Mouse (Mus musculus) limb, embryonic 10.5 days (tissue): Measurements from ENCODE around the gene Sec14l3. TPM values are rescaled to one million over a fixed set of nuclear protein-coding genes. Genes with fewer than 3 reads are reported as not detected.
"Not testable (repeated sequence)": the region's sequence is repeated elsewhere in the genome, so short reads cannot be mapped to it uniquely, and the experiment has no call there.

Source experiments
- DNase-seq: peaks from one replicate; pipeline ENCODE4 v3.0.0-alpha.2; 2017; ENCODE audit warnings: low spot score
- H3K27ac ChIP-seq: fragments of 300-500 bp; sonication (generic); 2 replicates; pipeline ENCODE4 v1.5.1; 2016; ENCODE audit warnings: mild to moderate bottlenecking
- H3K27me3 ChIP-seq: fragments of 300-500 bp; sonication (generic); 2 replicates; pipeline ENCODE4 v1.6.1; 2016; ENCODE audit warnings: low read depth, mild to moderate bottlenecking; ENCODE audit not compliant: poor library complexity, severe bottlenecking
- H3K36me3 ChIP-seq: fragments of 300-500 bp; sonication (generic); 2 replicates; pipeline ENCODE4 v1.6.1; 2016; ENCODE audit warnings: mild to moderate bottlenecking, moderate library complexity
- H3K4me1 ChIP-seq: fragments of 300-500 bp; sonication (generic); 2 replicates; pipeline ENCODE4 v1.6.1; 2016
- H3K4me3 ChIP-seq: fragments of 300-500 bp; sonication (generic); 2 replicates; pipeline ENCODE4 v1.5.1; 2016; ENCODE audit warnings: mild to moderate bottlenecking, moderate library complexity
- H3K9me3 ChIP-seq: fragments of 300-500 bp; sonication (generic); replicated peaks from 2 replicates; pipeline ENCODE4 v1.6.1; 2016; ENCODE audit warnings: mild to moderate bottlenecking
- WGBS: fragments of 180-500 bp; shearing (Covaris S2); methylation state at CpG from one replicate; pipeline ENCODE4 v1.1.7; 2016; 5-methylcytosine and 5-hydroxymethylcytosine counted together
- polyA plus RNA-seq: library from polyadenylated mRNA; unstranded; fragments of >200 nt; fragmentation: Nextera tagmentation; extraction: Ambion mirVana; gene quantifications from 2 replicates; pipeline ENCODE4 v1.2.1, GENCODE M21; 2016

Gene Sec14l3
- polyA plus RNA-seq: not detected in 2 replicates

DNA sequence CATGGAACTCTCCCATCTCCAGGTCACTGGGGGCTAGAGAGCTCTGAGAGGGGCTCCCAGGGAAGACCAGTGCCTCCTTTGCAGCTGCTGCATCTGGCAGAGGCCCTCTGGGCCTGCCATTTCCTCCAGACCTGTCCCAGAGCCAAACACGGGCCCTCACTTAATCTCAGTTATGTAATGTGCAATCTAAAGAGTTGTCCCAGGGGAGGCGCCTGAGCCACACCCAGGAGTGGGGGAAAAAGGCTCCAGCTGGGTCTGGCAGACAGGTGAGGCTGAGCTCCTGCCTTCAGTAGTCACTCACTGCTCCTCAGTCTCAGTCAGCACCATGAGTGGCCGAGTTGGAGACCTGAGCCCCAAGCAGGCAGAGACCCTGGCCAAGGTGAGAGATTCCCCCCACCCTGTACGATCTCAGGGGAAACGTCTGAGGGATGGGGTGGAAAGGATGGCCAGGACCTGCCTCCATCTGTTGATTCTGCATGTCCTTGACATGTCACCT, at the start of gene Sec14l3:
TSS of gene Sec14l3 (plus strand) at position 215 of the 496 bp plus-strand sequence.
- Histone ChIP-seq H3K27me3 (no peaks in the 10 kb centered on the region), H3K36me3 (no peaks in the 10 kb centered on the region), H3K9me3 (no peaks in the 10 kb centered on the region), H3K4me3 (no peak within 1 kb of the TSS), H3K27ac (no peak within 1 kb of the TSS), H3K4me1 (peaks cover 6% of the 10 kb centered on the region; the same call in 1 of the 2 replicates)
- no peak for DNase-seq
- WGBS: 71% methylated on average over 5 of the region's 5 CpGs

DNA sequence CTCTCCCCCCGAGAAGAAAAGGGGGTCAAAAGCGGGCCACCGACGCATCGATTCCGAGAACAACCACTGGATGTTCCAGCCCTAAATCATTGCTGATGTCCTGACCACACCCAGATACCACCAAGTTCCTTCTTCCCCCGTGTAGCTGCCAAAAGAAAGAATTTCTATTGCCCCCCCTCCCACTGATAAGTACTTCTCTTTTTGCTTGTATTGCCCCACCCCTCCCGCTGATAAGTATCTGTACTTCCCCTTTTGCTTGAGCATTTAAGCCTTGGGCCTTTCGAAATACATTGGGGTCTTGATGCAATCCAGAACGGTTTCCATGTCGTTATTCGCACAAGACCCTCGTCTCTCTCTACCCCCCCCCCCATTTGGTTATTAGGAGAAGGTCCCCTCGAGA, 48.8 kb upstream of the Sec14l3 start:
- H3K27ac ChIP-seq, H3K27me3 ChIP-seq, H3K4me3 ChIP-seq, DNase-seq, H3K36me3 ChIP-seq, H3K4me1 ChIP-seq, H3K9me3 ChIP-seq: not testable (repeated sequence)
- 93% methylated on average over 14 of the region's 14 CpGs for WGBS

DNA sequence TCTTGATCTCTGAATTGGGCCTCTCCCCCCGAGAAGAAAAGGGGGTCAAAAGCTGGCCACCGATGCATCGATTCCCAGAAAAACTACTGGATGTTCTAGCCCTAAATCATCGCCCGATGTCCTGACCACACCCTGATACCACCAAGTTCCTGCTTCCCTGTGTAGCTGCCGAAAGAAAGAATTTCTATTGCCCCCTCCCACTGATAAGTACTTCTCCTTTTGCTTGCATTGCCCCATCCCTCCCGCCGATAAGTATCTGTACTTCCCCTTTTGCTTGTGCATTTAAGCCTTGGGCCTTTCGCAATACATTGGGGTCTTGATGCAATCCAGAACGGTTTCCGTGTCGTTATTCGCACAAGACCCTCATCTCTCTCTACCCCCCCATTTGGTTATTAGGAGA, 42.5 kb upstream of the Sec14l3 start:
- not testable (repeated sequence) for H3K4me1 ChIP-seq, H3K36me3 ChIP-seq, H3K27me3 ChIP-seq, H3K27ac ChIP-seq, H3K4me3 ChIP-seq, DNase-seq, H3K9me3 ChIP-seq
- 91% methylated on average over 13 of the region's 13 CpGs for WGBS

DNA sequence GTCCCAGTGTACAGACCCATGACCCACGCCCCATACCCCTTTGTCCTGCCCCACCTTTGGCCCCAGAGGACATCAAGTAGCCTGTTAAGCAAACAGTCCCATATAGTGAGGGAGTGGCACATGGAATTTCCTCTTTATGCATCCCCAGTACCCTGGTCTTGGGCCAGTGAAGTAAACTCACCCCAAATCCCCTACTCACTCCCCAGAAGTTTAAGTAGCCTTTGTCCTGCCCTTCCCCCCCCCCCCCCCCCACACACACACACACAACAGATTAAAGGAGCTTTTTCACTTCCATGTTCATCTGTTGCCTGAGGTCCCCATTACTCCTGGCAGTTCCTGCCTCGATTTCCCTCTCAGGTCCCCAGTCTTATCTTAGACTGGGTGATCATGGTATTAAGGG, 41.3 kb upstream of the Sec14l3 start:
- DNase-seq: no peak
- Histone ChIP-seq H3K4me3 (no peak overlapping the region), H3K4me1 (no peaks in the 10 kb centered on the region), H3K9me3 (no peaks in the 10 kb centered on the region), H3K27ac (no peak overlapping the region), H3K36me3 (no peaks in the 10 kb centered on the region), H3K27me3 (no peaks in the 10 kb centered on the region)
- 72% methylated on average over 2 of the region's 2 CpGs for WGBS

DNA sequence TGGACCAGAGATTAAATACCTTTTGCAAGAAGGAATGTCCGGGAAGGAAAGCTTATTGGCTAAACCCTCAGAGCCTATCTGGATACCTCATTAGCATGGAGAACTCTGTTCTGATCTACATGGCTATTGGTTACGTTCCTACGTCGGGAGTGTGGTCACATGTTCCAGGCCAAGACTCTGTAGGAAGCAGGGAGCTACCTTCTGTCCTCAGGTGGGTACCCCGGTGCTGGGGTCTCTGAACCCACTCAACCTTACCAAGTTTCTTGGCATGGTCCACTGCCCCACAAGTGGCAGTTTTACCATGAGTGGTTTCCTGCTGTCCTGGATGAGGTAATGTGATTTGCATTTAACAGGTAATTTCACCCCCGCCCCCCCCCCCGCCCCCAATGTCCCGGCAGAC, 37.6 kb upstream of the Sec14l3 start:
- no peak overlapping the region for H3K27ac ChIP-seq
- no peak overlapping the region for H3K4me3 ChIP-seq
- WGBS: 78% methylated on average over 8 of the region's 8 CpGs
- no peak for DNase-seq
- no peaks in the 10 kb centered on the region for H3K36me3 ChIP-seq
- H3K9me3 ChIP-seq: no peaks in the 10 kb centered on the region
- peaks cover 13% of the 10 kb centered on the region for H3K27me3 ChIP-seq
- H3K4me1 ChIP-seq: 0 out of 2 replicates have a peak, but pooled peaks cover 3% of the 10 kb centered on the region

DNA sequence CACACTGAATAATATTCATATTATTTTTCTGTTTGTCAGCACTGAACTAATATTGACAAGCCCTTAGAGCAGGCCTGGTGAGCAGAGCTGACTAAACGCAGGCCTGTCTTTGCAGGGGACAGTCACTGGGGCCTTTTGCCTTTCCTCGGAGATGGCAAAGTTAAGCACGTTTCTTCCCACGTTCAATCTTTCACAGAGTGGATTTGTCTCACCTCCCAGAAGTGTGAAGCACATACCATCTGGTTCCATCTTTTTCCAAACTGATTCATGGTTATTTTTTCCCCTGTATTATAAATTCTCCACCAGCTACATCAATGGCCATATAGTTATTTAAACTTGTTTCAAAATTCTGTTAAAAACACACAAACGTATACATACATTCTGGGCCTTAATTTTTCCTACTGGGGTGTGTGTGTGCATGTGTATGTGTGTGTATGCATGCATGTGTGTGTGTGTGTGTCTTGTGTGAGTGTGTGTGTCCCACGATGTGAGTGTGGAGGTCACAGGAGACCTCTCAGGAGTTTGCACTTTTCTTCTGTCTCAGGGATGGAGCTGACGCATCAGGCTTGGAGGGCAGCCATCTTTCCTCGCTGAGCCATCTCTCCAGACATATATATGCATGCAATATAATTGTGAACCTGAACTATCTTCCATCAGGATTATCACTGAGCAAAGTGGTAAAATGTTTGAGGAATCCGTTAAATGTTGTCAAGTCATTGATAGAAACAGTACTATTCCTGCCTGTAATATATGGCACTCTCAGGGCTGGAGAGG, 36.9 kb upstream of the Sec14l3 start:
- Histone ChIP-seq H3K27me3 (peaks cover 20% of the 10 kb centered on the region), H3K4me3 (no peak overlapping the region), H3K4me1 (0 out of 2 replicates have a peak, but pooled peaks cover 3% of the 10 kb centered on the region), H3K36me3 (no peaks in the 10 kb centered on the region), H3K27ac (no peak overlapping the region), H3K9me3 (no peaks in the 10 kb centered on the region)
- 77% methylated on average over 9 of the region's 9 CpGs for WGBS
- no peak for DNase-seq

DNA sequence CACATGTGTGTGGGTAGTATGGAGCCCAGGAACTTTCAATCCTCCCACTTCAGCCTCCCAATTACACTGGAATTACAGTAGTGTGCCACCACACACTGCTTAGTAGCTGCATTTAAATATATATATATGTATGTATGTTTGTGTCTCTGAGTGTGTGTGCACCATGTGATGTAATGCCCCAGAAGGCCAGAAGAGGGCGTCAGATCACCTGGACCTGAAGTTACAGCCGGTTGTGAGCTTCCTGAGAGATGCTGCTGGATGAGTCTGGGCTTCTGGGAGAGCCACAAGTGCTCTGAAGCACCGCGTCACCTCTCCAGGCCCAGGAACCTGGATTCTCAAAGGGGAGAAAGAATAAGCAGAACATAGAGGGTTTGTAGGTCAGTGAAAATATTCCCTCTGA, 35.3 kb upstream of the Sec14l3 start:
- H3K27ac ChIP-seq: no peak overlapping the region
- no peaks in the 10 kb centered on the region for H3K9me3 ChIP-seq
- 66% methylated on average over 4 of the region's 4 CpGs for WGBS
- no peak for DNase-seq
- H3K4me3 ChIP-seq: no peak overlapping the region
- peaks cover 27% of the 10 kb centered on the region for H3K27me3 ChIP-seq
- H3K36me3 ChIP-seq: no peaks in the 10 kb centered on the region
- 0 out of 2 replicates have a peak, but pooled peaks cover 3% of the 10 kb centered on the region for H3K4me1 ChIP-seq

DNA sequence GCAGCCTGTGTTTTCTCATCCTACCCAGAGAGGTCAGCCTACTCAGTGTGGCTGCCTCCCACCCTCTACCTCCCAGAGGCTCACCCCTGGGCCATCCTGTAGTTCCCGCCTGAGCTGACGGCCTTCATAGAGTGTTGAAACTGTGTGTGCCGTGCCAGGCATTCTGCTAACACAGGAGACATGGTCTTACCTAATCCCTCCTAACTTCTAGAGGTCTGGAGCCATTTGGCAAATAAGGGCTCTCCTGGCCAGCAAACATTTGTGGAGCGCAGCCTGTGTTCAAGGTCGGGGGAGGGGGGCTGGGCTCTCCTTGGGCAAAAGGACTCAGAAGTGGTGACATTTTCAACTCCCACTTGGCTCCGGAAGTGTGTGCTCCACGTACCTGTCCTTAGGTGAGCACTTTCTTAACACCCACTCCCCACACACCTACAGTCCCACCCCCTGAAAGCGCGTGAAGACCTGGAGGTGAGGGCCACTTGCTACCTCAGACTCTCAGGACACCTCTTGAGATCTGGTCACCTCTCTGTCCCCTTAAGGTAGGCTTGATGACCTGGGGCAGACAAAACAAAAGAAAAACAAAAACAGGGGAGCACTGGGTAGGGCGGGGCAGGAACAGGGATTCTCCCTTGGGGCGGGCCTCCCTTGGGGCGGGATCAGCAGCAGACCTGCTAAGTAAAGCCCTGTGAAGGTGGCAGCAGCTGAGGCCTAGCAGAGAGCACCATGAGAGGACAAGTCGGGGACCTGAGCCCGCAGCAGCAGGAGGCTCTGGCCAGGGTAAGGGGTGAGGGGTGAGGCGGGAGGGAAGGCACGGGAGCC, 33.3 kb upstream of the Sec14l3 start, which contains the start of gene Sec14l4:
TSS of gene Sec14l4 (plus strand) at position 337 of the 816 bp plus-strand sequence.
- 0 out of 2 replicates have a peak, but pooled peaks cover 3% of the 10 kb centered on the region for H3K4me1 ChIP-seq
- no peak within 1 kb of the TSS for H3K4me3 ChIP-seq
- H3K36me3 ChIP-seq: no peaks in the 10 kb centered on the region
- H3K27ac ChIP-seq: no peak within 1 kb of the TSS
- DNase-seq: no peak
- no peaks in the 10 kb centered on the region for H3K9me3 ChIP-seq
- H3K27me3 ChIP-seq: peaks cover 27% of the 10 kb centered on the region
- 31% methylated on average over 16 of the region's 16 CpGs for WGBS

DNA sequence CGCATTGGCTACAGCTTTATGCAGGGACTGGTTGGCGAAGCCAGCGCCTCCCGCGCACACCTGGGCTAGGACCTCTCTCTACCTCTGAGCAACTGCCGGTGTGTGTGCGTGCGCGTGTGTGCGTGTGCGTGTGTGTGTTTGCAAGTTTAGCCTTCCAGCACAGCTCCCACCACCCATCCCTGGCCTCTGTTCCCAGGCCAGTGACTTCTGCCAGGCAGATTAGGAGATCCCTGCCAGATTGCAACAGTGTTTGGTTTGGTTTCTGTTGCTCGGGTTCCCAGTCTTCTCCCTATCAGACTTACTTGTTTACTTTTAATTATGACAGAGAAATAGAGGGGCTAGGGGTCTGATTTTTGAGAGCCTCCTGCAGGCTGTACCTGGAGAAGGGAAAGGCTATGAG, 32.7 kb upstream of the Sec14l3 start:
- H3K27ac ChIP-seq: no peak overlapping the region

DNA sequence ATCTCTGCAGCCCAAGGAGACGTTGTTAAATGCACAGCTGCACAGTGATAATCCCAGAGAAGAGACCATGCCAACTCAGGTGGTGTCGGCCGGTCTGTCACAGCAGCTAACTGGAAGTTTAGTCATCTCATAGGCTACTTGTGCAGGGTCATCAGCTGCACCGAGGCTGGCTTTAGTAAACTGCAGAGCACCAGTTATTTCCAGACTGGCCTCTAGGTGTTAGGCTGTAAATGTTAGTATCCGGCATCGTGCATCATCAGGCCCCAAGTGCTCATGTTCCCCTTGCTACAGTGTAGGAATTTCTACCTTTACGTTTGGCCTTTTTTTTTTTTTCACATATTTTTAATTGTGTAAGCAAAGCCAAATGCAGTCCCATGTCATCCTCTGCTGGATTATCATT, 31.2 kb upstream of the Sec14l3 start:
- Histone ChIP-seq H3K4me1 (0 out of 2 replicates have a peak, but pooled peaks cover 3% of the 10 kb centered on the region), H3K27ac (no peak overlapping the region), H3K36me3 (no peaks in the 10 kb centered on the region), H3K4me3 (no peak overlapping the region), H3K27me3 (peaks cover 27% of the 10 kb centered on the region), H3K9me3 (no peaks in the 10 kb centered on the region)
- 63% methylated on average over 7 of the region's 7 CpGs for WGBS
- no peak for DNase-seq

More for the DNA sequence above, 32.7 kb upstream of the Sec14l3 start:
- Histone ChIP-seq H3K27me3 (peaks cover 27% of the 10 kb centered on the region), H3K4me1 (0 out of 2 replicates have a peak, but pooled peaks cover 3% of the 10 kb centered on the region), H3K36me3 (no peaks in the 10 kb centered on the region), H3K4me3 (no peak overlapping the region), H3K9me3 (no peaks in the 10 kb centered on the region)
- no peak for DNase-seq
- WGBS: 33% methylated on average over 12 of the region's 12 CpGs

DNA sequence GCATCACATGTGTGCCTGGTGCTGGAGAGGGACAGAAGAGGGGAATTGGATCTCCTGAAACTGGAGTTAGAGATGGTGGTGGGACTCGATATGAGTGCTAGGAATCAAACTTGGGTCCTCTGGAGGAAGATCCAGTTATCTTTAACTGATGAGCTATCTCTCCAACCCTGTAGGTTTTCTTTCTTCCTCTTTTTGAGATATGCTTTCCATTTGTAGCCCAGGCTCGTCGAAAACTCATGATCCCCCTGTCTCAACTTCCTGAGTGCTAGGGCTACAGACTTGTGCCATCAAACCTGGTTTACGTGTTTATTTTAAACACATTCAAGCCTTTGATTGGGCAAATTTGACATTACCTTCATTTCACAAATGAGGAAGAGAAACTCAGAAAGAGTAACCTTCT, 30.5 kb upstream of the Sec14l3 start:
- H3K27me3 ChIP-seq: peaks cover 27% of the 10 kb centered on the region
- no peaks in the 10 kb centered on the region for H3K36me3 ChIP-seq
- DNase-seq: no peak
- no peak overlapping the region for H3K4me3 ChIP-seq
- WGBS: 88% methylated on average over 4 of the region's 4 CpGs
- H3K9me3 ChIP-seq: no peaks in the 10 kb centered on the region
- no peak overlapping the region for H3K27ac ChIP-seq
- 0 out of 2 replicates have a peak, but pooled peaks cover 3% of the 10 kb centered on the region for H3K4me1 ChIP-seq

DNA sequence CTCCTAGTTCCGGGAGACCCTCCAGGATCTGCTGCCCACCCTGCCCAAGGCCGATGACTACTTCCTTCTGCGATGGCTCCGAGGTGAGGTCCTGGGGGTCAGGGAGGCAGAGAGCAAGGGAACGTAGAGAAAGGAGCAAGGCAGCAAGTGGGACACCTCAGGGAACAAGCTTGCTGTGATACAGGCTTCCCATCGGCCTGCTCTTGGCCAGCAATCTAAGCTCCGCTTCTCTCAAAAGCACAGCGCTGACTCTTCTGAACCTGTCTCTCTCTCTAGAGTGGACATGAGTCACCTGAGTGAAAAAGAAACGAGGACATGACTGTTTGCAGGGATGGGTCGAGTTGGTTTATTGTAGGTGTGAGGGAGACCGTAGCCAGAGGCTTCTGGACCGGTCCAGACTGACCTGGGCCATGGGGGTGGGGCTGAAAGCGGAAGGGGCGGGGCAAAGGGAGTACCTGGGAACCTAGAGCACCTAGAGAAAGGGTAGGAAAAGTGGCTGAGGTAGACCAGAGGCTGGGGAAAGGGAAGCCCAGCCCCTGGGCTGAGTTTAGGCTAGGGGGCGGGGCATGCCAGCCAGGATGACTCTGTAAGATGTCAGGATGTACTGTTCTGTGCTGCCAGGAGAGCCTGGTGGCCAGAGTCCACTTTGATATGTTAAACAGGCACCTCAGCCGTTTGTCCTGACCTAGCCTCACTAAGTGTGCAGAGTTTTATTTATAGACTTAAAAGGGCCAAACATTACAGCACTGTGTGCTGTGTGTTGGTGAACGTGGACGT, 29.3 kb upstream of the Sec14l3 start:
- Histone ChIP-seq H3K4me1 (0 out of 2 replicates have a peak, but pooled peaks cover 3% of the 10 kb centered on the region), H3K27ac (no peak overlapping the region), H3K9me3 (no peaks in the 10 kb centered on the region), H3K36me3 (no peaks in the 10 kb centered on the region), H3K27me3 (peaks cover 27% of the 10 kb centered on the region), H3K4me3 (no peak overlapping the region)
- WGBS: 64% methylated on average over 18 of the region's 18 CpGs
- no peak for DNase-seq
